Mouse (Mus musculus): ENCODE measurements around the gene Ercc6l.

DNA sequence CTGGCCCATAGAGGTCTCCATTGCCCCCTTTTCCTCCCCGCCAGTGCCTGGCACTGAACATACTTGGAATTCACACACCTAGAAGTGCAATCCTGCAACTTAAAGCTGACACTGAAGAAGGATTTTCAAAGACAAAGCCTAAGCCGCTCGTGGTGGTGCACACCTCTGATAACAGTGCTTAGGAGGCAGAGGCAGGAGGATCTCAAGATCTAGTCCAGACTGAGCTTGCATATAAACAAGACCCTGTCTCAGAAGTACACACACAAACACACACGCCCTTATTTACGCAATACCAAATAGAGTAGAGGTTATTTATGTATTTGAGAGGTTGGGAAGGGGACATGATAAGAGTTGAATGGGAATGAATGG, 516 bp upstream of the Ercc6l start:
- no peak for TF ChIP-seq ZNF384 (IDR thresholded peaks at IDR 0.05; ENCODE audit: low read depth, low read length)
- TF ChIP-seq CHD2 (IDR thresholded peaks at IDR 0.05; ENCODE audit: low read depth, low read length), result no peak
- TF ChIP-seq HCFC1 (IDR thresholded peaks at IDR 0.05; ENCODE audit: borderline replicate concordance, insufficient read depth, low read length), result no peak
- no peak for TF ChIP-seq MAFK (IDR thresholded peaks at IDR 0.05; ENCODE audit: insufficient read depth, low read depth, low read length)
- TF ChIP-seq ZC3H11A (IDR thresholded peaks at IDR 0.05; ENCODE audit: borderline replicate concordance, low read depth, low read length), result no peak
